In the genomic region with DNA sequence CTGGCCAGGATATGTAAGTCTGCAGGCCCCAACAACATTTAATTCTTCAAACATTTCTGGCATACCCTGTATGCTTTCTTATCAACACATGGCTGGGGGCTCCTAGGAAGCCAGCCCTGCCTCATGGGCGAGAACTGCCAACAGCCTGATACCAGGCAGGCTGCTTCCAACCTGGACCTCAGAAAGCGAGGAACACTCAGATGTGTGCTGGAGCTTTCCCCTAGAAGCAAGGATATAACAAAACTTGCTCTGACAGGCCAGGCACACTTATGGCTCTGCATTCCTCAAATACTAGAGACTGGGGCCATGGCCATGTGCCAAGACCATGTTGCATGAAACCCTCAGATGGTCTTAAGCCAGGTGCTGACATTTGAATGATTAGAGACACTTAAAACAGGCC, we compare ENCODE assay signal across 9 mouse cellular contexts.
DNase-seq lines count a peak whose midpoint lies in the region; ATAC-seq and TF ChIP-seq lines count a peak whose summit lies in the region.
"Had no signal": no experiment of that assay in that cellular context is flagged by ENCODE, and none has a peak within 500 bp of the region (broad histone marks: within the 10 kb centered on the region; RNA-seq: fewer than 3 reads in every experiment).

No protein-coding gene starts in this region.

- H3K9ac ChIP-seq in heart, embryonic 14.5 days (ENCODE audit: low read length), result no peak overlapping the region

- no peak for TF ChIP-seq CTCF in cerebellum, adult 2 months (IDR thresholded peaks at IDR 0.05; ENCODE audit: borderline replicate concordance, insufficient read depth, low read depth, low read length)

- H3K9me3 ChIP-seq in heart, embryonic 10.5 days, result no peaks in the 10 kb centered on the region
- 0 out of 2 replicates have a peak, but pooled peaks cover 5% of the 10 kb centered on the region for H3K9me3 ChIP-seq in megakaryocyte, embryonic 14.5 days
- no peaks in the 10 kb centered on the region for H3K9me3 ChIP-seq in heart, embryonic 14.5 days (ENCODE audit: control insufficient read depth, low read length)

- peaks cover 30% of the 10 kb centered on the region for H3K4me1 ChIP-seq in heart, embryonic 10.5 days
- H3K4me1 ChIP-seq in megakaryocyte, embryonic 14.5 days, result peaks cover 60% of the 10 kb centered on the region
- H3K4me1 ChIP-seq in heart, embryonic 14.5 days (ENCODE audit: control insufficient read depth in 2 of 2, insufficient read depth in 2 of 2, low read length in 2 of 2), result peaks cover 19 to 45% of the 10 kb centered on the region in 2 experiments
- peaks cover 13% of the 10 kb centered on the region; the same call in 1 of the 2 replicates for H3K4me1 ChIP-seq in cerebellum, adult 2 months (ENCODE audit: control insufficient read depth, insufficient read depth, low read length)

- ATAC-seq in megakaryocyte, adult 5-6 weeks (ENCODE audit: poor library complexity, severe bottlenecking), result no peak
- peak; percentile 84 for ATAC-seq in heart, embryonic 14.5 days (ENCODE audit: insufficient number of reproducible peaks, insufficient read depth, low FRiP score, low read depth)

- H3K27ac ChIP-seq in heart, embryonic 10.5 days, result peak overlapping the region; percentile 82
- H3K27ac ChIP-seq in heart, embryonic 14.5 days (replicated peaks in 1 of 2; ENCODE audit: control insufficient read depth in 1 of 2, insufficient read depth in 1 of 2, low read depth in 2 of 2, low read length in 2 of 2), result peak overlapping the region; percentile 94 to 98
- H3K27ac ChIP-seq in macrophage, result peak overlapping the region; percentile 27
- no peak overlapping the region for H3K27ac ChIP-seq in cerebellum, adult 2 months (ENCODE audit: insufficient read depth, low read length)
- H3K27ac ChIP-seq: layer of hippocampus, adult 2 months had no signal

- no peaks in the 10 kb centered on the region for H3K27me3 ChIP-seq in heart, embryonic 10.5 days (ENCODE audit: insufficient read depth, poor library complexity, severe bottlenecking)
- H3K27me3 ChIP-seq in megakaryocyte, embryonic 14.5 days (replicated peaks), result no peaks in the 10 kb centered on the region
- H3K27me3 ChIP-seq in heart, embryonic 14.5 days (ENCODE audit: control insufficient read depth, insufficient read depth, low read length), result no peaks in the 10 kb centered on the region
- no peaks in the 10 kb centered on the region for H3K27me3 ChIP-seq in cerebellum, adult 2 months (ENCODE audit: control insufficient read depth, insufficient read depth, low read length)

- no peaks in the 10 kb centered on the region for H3K36me3 ChIP-seq in heart, embryonic 10.5 days
- no peaks in the 10 kb centered on the region for H3K36me3 ChIP-seq in megakaryocyte, embryonic 14.5 days (replicated peaks; ENCODE audit: low read length)
- H3K36me3 ChIP-seq in heart, embryonic 14.5 days (ENCODE audit: control insufficient read depth, insufficient read depth, low read length), result no peaks in the 10 kb centered on the region
- H3K36me3 ChIP-seq in macrophage (ENCODE audit: inconsistent target), result no peaks in the 10 kb centered on the region

- WGBS in heart, embryonic 10.5 days, result 27% methylated on average over 2 of the region's 2 CpGs
- WGBS in heart, embryonic 14.5 days, result 14% methylated on average over 2 of the region's 2 CpGs
- WGBS in macrophage (ENCODE audit: missing documents), result 92% methylated on average over 2 of the region's 2 CpGs
- 75% methylated on average over 2 of the region's 2 CpGs for WGBS in cerebellum, adult 2 months

- TF ChIP-seq POLR2A in cerebellum, adult 2 months (IDR thresholded peaks at IDR 0.05; ENCODE audit: borderline replicate concordance, insufficient read depth, low read length), result no peak

- H3K79me2 ChIP-seq in macrophage (ENCODE audit: inconsistent target), result no peaks in the 10 kb centered on the region

- H3K4me3 ChIP-seq in heart, embryonic 10.5 days, result peak overlapping the region; percentile 24; the same call in 1 of the 2 replicates
- H3K4me3 ChIP-seq in megakaryocyte, embryonic 14.5 days (replicated peaks), result peak overlapping the region; percentile 42
- H3K4me3 ChIP-seq in heart, embryonic 14.5 days (ENCODE audit: control insufficient read depth in 1 of 2, insufficient read depth in 1 of 2, low read depth in 1 of 2, low read length in 2 of 2), result no peak overlapping the region
- H3K4me3 ChIP-seq in macrophage (ENCODE audit: inconsistent target), result no peak overlapping the region
- no peak overlapping the region for H3K4me3 ChIP-seq in cerebellum, adult 2 months (replicated peaks; ENCODE audit: insufficient read depth, low read depth, low read length)
- H3K4me3 ChIP-seq: layer of hippocampus, adult 2 months had no signal

- DNase-seq in heart, embryonic 10.5 days (ENCODE audit: low spot score), result peak; percentile 83
- DNase-seq in heart, postnatal 25 days (ENCODE audit: low spot score), result no peak
- no peak for DNase-seq in left cerebral cortex, postnatal 25 days (ENCODE audit: low spot score in 2 of 2)
- DNase-seq in cerebellum, adult 2 months, result no peak

- peak overlapping the region; percentile 54 for H3K4me2 ChIP-seq in heart, embryonic 14.5 days (ENCODE audit: low read length)

- intact Hi-C loops in heart, postnatal 25 days (cut with DNase I), result no loop called here
- intact Hi-C loops in left cerebral cortex, postnatal 25 days (cut with DNase I), result no loop called here

Comparison
In these comparisons a context has a peak if more than half of its experiments do, and no peak if none do; other contexts are left out.
1. H3K4me3 ChIP-seq: peak in heart, embryonic 10.5 days (single experiment) and megakaryocyte, embryonic 14.5 days (single experiment); none in heart, embryonic 14.5 days (0 of 2), macrophage (single experiment) and cerebellum, adult 2 months (single experiment).